Mouse (Mus musculus) CH12.LX (cell line): ENCODE measurements around the gene Krt83.

Experiments used
- BHLHE40 ChIP-seq: IDR thresholded peaks from 2 replicates; pipeline ENCODE4 v1.6.1; 2011; ENCODE audit warnings: mild to moderate bottlenecking, low read depth, low read length, improper control_type of control experiment
- CTCF ChIP-seq, 2 experiments: IDR thresholded peaks in 1 of 2; conservative IDR thresholded peaks in 1 of 2; 2 replicates each; pipeline ENCODE4 v1.5.1; 2011 to 2012; ENCODE audit warnings: low read depth in 2 of 2, low read length in 2 of 2, improper control_type of control experiment in 1 of 2, inconsistent platforms in 1 of 2, mild to moderate bottlenecking in 1 of 2, moderate library complexity in 1 of 2
- ELF1 ChIP-seq: IDR thresholded peaks from 2 replicates; pipeline ENCODE4 v1.6.1; 2014; ENCODE audit warnings: low read depth, mild to moderate bottlenecking, inconsistent platforms, low read length, improper control_type of control experiment
- EP300 ChIP-seq: IDR thresholded peaks from 2 replicates; pipeline ENCODE4 v1.6.1; 2011; ENCODE audit warnings: low read length, improper control_type of control experiment
- IRF4 ChIP-seq: IDR thresholded peaks from 2 replicates; pipeline ENCODE4 v1.6.1; 2014; ENCODE audit warnings: low read depth, mild to moderate bottlenecking, inconsistent platforms, low read length, improper control_type of control experiment
- JUN ChIP-seq: IDR thresholded peaks from 2 replicates; pipeline ENCODE4 v1.6.1; 2011; ENCODE audit warnings: low read depth, mild to moderate bottlenecking, low read length, improper control_type of control experiment, moderate library complexity; ENCODE audit not compliant: insufficient read depth
- MAZ ChIP-seq: IDR thresholded peaks from 2 replicates; pipeline ENCODE4 v1.6.1; 2012; ENCODE audit warnings: low read depth, mild to moderate bottlenecking, inconsistent platforms, low read length, improper control_type of control experiment, moderate library complexity
- MXI1 ChIP-seq: IDR thresholded peaks from 2 replicates; pipeline ENCODE4 v1.6.1; 2011; ENCODE audit warnings: mild to moderate bottlenecking, low read depth, low read length, improper control_type of control experiment
- NELFE ChIP-seq: IDR thresholded peaks from 2 replicates; pipeline ENCODE4 v1.6.1; 2011; ENCODE audit warnings: low read depth, low read length, improper control_type of control experiment
- SIN3A ChIP-seq: IDR thresholded peaks from 2 replicates; pipeline ENCODE4 v1.6.1; 2012; ENCODE audit warnings: low read length, improper control_type of control experiment, inconsistent platforms
- UBTF ChIP-seq: IDR thresholded peaks from 2 replicates; pipeline ENCODE4 v1.6.1; 2012; ENCODE audit warnings: low read depth, mild to moderate bottlenecking, inconsistent platforms, low read length, improper control_type of control experiment, moderate library complexity
- USF2 ChIP-seq: conservative IDR thresholded peaks from 2 replicates; pipeline ENCODE4 v1.6.1; 2011; ENCODE audit warnings: low read depth, low read length, improper control_type of control experiment
- ZMIZ1 ChIP-seq: IDR thresholded peaks from 2 replicates; pipeline ENCODE4 v1.6.1; 2012; ENCODE audit warnings: low read depth, mild to moderate bottlenecking, inconsistent platforms, low read length, improper control_type of control experiment
- ZNF384 ChIP-seq: IDR thresholded peaks from 2 replicates; pipeline ENCODE4 v1.6.1; 2012; ENCODE audit warnings: low read depth, low read length, improper control_type of control experiment, inconsistent platforms

- no peak for TF ChIP-seq MXI1
- TF ChIP-seq ZNF384, result no peak
- no peak for TF ChIP-seq CTCF (conservative IDR thresholded peaks at IDR 0.05 in 1 of 2, IDR thresholded peaks at IDR 0.05 in 1 of 2; ENCODE audit: low read depth in 2 of 2, low read length in 2 of 2)
- no peak for TF ChIP-seq MAZ
- no peak for TF ChIP-seq IRF4
- no peak for TF ChIP-seq UBTF
- no peak for TF ChIP-seq ZMIZ1
- no peak for TF ChIP-seq ELF1
- TF ChIP-seq JUN, result no peak
- TF ChIP-seq SIN3A, result no peak
- no peak for TF ChIP-seq NELFE
- no peak for TF ChIP-seq EP300
- no peak for TF ChIP-seq USF2
- TF ChIP-seq BHLHE40, result no peak
Measured at GRCm38 (mm10) chr15:101463651-101464050, 27.7 kb downstream of the Krt83 start, which contains the start of gene Krt81.
